Mouse (Mus musculus): Measurements from ENCODE around the gene Keap1.

DNA sequence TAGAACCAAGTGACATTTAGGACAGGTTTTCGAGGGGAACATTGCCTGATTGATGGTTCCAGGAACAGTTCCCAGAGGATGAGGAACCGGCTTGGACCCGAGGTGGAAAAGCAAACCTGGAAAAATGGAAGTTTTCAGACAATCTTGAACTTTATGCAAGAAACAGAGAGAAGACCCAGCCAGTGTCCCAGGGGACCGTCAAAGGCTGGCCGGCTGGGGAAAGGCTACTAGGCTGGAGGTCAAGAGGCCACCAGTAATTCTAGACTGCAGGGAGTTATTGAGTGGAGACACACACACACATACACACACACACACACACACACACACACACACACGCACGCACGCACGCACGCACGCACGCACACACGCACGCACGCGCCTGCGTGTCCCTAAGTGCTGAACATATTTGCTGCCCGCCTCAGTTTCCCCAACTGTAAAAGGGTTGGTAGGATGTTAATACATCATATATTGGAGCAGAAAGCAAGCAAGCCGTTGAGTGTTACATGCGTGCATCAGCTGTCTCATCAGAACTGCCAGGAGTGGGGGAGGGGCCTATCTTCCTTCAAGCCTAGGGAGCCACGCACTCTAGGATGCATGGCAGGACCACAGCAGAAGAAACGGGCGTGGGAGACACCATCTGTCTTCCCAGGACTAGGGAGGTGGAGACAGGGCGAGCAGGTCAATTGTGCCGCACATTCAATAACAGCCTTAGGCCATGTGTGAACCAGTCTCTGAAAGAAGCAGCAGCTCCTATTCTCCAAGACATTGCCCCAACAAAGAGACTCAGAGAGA, 22.9 kb downstream of the Keap1 start:
- no peak for TF ChIP-seq EP300 (IDR thresholded peaks at IDR 0.05; ENCODE audit: low read depth)
- TF ChIP-seq CTCF (IDR thresholded peaks at IDR 0.05; ENCODE audit: low read depth) = no peak
